Mouse (Mus musculus): ENCODE measurements around the gene Def8. TPM values are rescaled to one million over a fixed set of nuclear protein-coding genes. Genes with fewer than 3 reads are reported as not detected.
"Not testable (repeated sequence)": the region's sequence is repeated elsewhere in the genome, so short reads cannot be mapped to it uniquely, and the experiment has no call there.

The Def8 gene
- polyA plus RNA-seq, 1 experiment from 2014 or later: 36.4 TPM

DNA sequence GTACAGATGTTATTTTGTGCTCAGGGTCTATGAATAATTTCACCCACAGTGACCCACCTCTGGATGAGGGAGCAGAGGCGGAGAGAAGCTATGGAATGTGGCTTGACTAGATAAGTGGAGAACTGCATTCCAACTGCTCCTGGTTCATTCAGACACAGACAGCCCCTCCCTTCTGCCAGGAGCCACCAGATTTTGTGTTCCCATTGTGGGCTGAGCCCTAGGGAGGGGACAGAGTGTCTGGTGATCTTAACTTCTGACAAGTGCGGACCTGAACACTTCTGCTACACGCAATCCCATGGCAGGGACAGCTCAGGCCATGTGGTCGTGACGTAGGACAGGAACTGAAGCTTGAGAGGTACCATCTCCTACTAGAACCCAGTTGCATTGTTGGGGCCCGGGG, 23.5 kb downstream of the Def8 start:
- WGBS: 44% methylated on average over 6 of the region's 6 CpGs
- DNase-seq (ENCODE audit: low spot score): peak; percentile 80
- peaks cover 23% of the 10 kb centered on the region; the same call in 1 of the 2 replicates for H3K36me3 ChIP-seq
- no peaks in the 10 kb centered on the region for H3K27me3 ChIP-seq (ENCODE audit: insufficient read depth, poor library complexity, severe bottlenecking)
- no peaks in the 10 kb centered on the region for H3K9me3 ChIP-seq
- no peak overlapping the region for H3K4me3 ChIP-seq
- H3K27ac ChIP-seq: peak overlapping the region; percentile 60; the same call in 1 of the 2 replicates
- H3K4me1 ChIP-seq: peaks cover 42% of the 10 kb centered on the region

DNA sequence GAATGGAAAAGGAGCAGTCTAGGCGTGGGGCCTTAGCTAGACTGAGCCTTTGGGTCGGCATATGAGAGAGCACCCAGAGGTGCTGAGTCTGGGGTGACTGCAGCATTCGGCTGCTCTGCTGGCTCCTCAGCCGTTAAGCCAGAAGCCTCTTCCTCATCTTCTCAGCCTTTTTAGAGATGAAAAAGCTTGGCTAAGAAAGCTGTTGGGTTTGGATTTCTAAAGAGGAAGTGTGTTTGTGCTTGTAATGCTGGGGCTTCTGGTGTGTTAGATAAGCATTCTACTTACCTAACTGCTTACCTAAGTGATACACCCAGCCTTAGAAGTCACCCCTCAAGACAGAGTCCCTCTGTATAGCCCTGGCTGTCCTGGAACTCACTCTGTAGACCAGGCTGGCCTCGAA, 27.5 kb downstream of the Def8 start:
- Histone ChIP-seq H3K4me3 (no peak overlapping the region), H3K36me3 (peaks cover 60% of the 10 kb centered on the region), H3K9me3 (no peaks in the 10 kb centered on the region), H3K27ac (no peak overlapping the region), H3K27me3 (ENCODE audit: insufficient read depth, poor library complexity, severe bottlenecking) (no peaks in the 10 kb centered on the region), H3K4me1 (peaks cover 20% of the 10 kb centered on the region)
- DNase-seq (ENCODE audit: low spot score): no peak
- 85% methylated on average over 5 of the region's 5 CpGs for WGBS

DNA sequence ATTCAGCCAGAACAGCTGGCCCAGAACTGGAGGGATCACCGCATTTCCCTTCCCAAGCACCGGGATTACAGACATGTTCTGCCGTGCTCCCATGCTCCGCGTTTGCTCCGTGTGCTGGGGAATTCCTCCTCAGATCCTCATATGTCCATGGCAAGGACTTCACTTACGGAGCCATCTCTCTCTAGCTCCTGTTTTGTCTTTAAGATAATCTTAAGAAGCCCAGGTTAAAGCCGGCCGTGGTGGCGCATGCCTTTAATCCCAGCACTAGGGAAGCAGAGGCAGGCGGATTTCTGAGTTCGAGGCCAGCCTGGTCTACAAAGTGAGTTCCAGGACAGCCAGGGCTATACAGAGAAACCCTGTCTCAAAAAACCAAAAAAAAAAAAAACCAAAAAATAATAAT, 28.4 kb downstream of the Def8 start:
- not testable (repeated sequence) for H3K9me3 ChIP-seq; H3K27me3 ChIP-seq (ENCODE audit: insufficient read depth, poor library complexity, severe bottlenecking); H3K4me3 ChIP-seq; DNase-seq (ENCODE audit: low spot score); H3K27ac ChIP-seq
- peaks cover 10% of the 10 kb centered on the region for H3K4me1 ChIP-seq
- peaks cover 69% of the 10 kb centered on the region for H3K36me3 ChIP-seq
- 91% methylated on average over 12 of the region's 12 CpGs for WGBS

DNA sequence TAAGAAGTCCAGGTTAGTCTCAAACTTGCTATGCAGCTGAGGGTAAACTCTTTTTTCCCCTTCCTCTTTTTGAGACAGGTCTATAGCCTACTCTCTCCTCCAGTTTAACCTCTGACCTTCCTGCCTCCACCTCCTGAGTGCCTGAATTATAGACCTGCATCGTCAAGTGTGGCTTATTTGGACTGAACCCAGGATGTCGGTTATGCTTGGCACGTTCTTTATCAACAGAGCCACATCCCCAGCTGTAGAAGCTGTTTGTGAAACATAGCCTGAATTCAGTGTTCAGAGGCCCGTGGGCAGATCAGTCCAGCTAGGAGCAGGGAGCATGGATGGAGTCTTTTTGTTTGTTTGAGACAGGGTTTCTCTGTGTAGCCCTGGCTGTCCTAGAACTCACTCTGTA, 28.8 kb downstream of the Def8 start:
- Histone ChIP-seq H3K36me3 (peaks cover 73% of the 10 kb centered on the region), H3K4me1 (peaks cover 6% of the 10 kb centered on the region), H3K27ac (no peak overlapping the region), H3K27me3 (ENCODE audit: insufficient read depth, poor library complexity, severe bottlenecking) (no peaks in the 10 kb centered on the region), H3K4me3 (no peak overlapping the region), H3K9me3 (no peaks in the 10 kb centered on the region)
- no peak for DNase-seq (ENCODE audit: low spot score)
- WGBS: 86% methylated on average over 4 of the region's 4 CpGs

DNA sequence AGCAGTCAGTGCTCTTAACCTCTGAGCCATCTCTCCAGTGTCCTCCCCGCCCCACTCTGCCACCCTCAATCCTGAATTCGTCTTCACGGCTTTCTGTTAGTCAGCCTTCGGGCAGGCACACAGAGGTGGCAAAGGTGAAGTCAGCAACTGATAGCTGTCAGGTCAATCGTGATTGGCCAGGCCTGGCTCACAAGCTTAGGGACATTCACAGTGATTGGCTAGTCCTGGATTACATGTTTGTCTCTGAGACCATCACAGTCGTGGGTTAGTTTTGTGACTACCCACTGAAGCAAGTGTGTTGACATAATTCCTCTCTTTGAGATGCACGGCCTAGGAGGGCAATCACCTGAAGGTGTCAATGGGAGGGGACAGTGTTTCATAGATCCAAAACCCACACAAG, 30.0 kb downstream of the Def8 start:
- Histone ChIP-seq H3K27ac (no peak overlapping the region), H3K36me3 (peaks cover 85% of the 10 kb centered on the region), H3K27me3 (ENCODE audit: insufficient read depth, poor library complexity, severe bottlenecking) (no peaks in the 10 kb centered on the region), H3K9me3 (no peaks in the 10 kb centered on the region), H3K4me3 (no peak overlapping the region), H3K4me1 (no peaks in the 10 kb centered on the region)
- WGBS: 74% methylated on average over 7 of the region's 7 CpGs
- no peak for DNase-seq (ENCODE audit: low spot score)

DNA sequence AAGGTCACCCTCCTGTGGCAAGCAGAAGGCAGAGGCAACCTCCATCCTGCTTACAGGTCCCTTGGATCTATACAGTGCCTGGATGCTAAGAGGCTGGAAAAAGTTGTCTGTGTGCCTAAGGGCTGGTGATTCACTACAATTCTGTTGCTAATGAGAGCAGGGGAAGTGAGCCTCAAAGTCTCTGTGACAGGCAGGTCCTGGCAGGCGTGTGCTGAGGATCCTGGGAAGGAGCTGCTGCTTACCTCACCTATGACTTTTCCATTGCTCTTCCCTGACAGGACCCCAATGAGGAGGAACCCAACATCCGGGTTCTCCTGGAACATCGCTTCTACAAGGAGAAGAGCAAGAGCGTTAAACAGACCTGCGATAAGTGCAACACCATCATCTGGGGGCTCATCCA, 30.6 kb downstream of the Def8 start:
- Histone ChIP-seq H3K27me3 (ENCODE audit: insufficient read depth, poor library complexity, severe bottlenecking) (no peaks in the 10 kb centered on the region), H3K4me1 (no peaks in the 10 kb centered on the region), H3K36me3 (peaks cover 91% of the 10 kb centered on the region), H3K27ac (no peak overlapping the region), H3K9me3 (no peaks in the 10 kb centered on the region), H3K4me3 (no peak overlapping the region)
- 79% methylated on average over 5 of the region's 5 CpGs for WGBS
- no peak for DNase-seq (ENCODE audit: low spot score)

DNA sequence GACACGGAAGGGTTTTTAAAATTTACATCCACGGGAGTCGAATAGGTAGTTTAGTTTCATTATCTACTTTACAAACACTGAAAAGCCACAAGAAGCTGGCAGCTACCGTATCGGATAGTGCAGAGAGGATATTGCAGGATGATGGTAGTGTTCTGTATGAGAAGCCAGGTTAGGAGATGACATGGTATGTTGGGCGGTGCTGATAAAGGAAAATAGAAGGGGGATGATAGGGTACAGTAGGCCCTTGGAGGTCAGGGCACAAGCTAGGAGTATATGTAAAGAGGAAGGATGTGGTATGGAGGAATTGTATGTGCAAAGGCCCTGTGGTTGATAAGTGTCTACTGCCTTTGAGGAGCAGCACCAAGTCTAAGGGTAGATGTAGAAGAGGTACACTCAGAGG, 31.2 kb downstream of the Def8 start:
- no peaks in the 10 kb centered on the region for H3K27me3 ChIP-seq (ENCODE audit: insufficient read depth, poor library complexity, severe bottlenecking)

DNA sequence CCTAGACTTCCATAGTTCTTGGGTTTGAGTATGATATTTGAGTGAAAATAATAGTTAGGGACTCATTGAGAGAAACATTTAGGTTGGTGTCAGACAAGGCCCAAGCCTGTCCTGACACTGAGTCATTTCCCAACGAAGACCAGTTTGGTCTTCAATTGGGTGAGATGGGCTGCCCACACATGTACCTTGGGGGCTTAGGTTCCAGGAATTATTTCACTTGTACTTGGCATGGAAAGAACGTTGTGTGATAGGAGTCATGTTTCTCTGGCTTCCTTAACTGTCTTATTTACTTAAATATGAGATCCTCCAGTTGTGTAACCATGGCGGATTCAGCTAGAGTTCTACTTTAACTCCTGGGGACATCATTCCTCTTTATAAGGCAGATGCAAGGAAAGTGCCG, 40.3 kb downstream of the Def8 start:
- H3K4me3 ChIP-seq: no peak overlapping the region
- no peak overlapping the region for H3K27ac ChIP-seq
- DNase-seq (ENCODE audit: low spot score): no peak
- H3K27me3 ChIP-seq (ENCODE audit: insufficient read depth, poor library complexity, severe bottlenecking): no peaks in the 10 kb centered on the region
- WGBS: 86% methylated on average over 4 of the region's 4 CpGs
- H3K4me1 ChIP-seq: no peaks in the 10 kb centered on the region
- no peaks in the 10 kb centered on the region for H3K9me3 ChIP-seq
- H3K36me3 ChIP-seq: peaks cover 56% of the 10 kb centered on the region

More for the DNA sequence above, 31.2 kb downstream of the Def8 start:
- H3K27ac ChIP-seq: no peak overlapping the region
- DNase-seq (ENCODE audit: low spot score): no peak
- H3K9me3 ChIP-seq: no peaks in the 10 kb centered on the region
- peaks cover 91% of the 10 kb centered on the region for H3K36me3 ChIP-seq
- no peak overlapping the region for H3K4me3 ChIP-seq
- 89% methylated on average over 6 of the region's 6 CpGs for WGBS
- H3K4me1 ChIP-seq: no peaks in the 10 kb centered on the region

DNA sequence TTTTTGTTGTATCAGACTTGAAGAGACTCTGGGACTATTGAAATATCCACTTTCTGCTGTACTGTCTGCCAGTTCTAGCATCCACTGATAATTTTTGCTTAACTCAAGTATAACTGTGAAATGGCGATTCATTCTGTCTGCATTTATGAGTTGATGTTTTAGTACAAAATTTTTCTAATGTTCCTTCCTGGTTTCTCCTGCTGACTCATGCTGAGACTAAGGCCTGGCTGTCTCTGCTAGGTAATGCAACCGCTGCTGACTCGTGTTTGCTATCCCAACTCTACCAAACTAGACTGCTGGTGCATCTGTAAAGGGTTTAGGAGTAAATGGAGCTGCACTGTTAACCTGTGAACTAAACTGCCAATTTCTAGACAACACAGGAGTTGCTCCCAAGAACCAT, 44.1 kb downstream of the Def8 start:
- Histone ChIP-seq H3K27ac (no peak overlapping the region), H3K36me3 (peaks cover 18% of the 10 kb centered on the region), H3K4me3 (no peak overlapping the region), H3K9me3 (no peaks in the 10 kb centered on the region), H3K4me1 (no peaks in the 10 kb centered on the region), H3K27me3 (ENCODE audit: insufficient read depth, poor library complexity, severe bottlenecking) (no peaks in the 10 kb centered on the region; the same call in 1 of the 2 replicates)
- WGBS: 72% methylated on average over 3 of the region's 3 CpGs
- DNase-seq (ENCODE audit: low spot score): no peak

DNA sequence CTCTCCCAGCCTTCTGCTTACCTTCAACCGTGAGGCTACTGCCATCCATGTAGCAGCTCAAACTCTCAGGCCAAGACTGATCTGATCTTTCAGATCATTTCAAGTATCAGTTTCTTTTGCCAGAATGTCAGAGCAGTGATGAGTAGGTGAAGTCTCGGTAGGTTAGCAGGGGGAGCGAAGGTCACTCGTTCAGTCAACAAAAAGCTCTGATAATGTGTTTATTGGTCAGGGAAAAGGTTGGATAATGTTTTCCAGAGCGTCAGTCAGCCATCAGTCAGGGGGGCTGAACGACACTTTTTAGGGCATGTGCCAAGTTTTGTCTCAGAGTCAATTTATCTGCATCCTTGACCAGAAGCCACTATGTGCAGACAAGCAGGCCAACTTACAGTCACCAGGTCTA, 49.7 kb downstream of the Def8 start:
- H3K4me3 ChIP-seq; H3K9me3 ChIP-seq; H3K36me3 ChIP-seq; H3K27ac ChIP-seq; H3K27me3 ChIP-seq (ENCODE audit: insufficient read depth, poor library complexity, severe bottlenecking); DNase-seq (ENCODE audit: low spot score): not testable (repeated sequence)
- H3K4me1 ChIP-seq: peaks cover 15% of the 10 kb centered on the region
- 70% methylated on average over 6 of the region's 6 CpGs for WGBS

DNA sequence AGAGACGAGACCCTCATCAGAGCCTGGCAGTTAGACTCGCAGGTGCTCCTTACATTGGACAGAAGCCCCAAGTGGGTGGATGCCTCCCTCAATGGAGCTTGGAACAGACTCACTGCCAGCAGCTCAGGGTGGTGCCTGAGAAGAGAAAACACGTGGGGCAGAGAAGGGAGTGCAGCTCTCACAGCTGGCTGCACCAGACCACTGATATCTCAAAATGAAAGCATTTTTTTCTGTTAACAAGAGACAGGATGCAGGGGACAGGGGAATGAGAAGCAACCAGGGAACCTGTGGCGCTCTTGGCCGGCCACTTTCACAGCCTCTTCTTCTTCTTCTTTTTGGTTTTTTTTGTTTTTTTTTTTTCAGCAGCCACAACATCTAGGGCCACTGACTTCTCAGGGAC, 51.2 kb downstream of the Def8 start:
- H3K27me3 ChIP-seq (ENCODE audit: insufficient read depth, poor library complexity, severe bottlenecking); H3K36me3 ChIP-seq; DNase-seq (ENCODE audit: low spot score); H3K27ac ChIP-seq; H3K9me3 ChIP-seq; H3K4me3 ChIP-seq: not testable (repeated sequence)
- H3K4me1 ChIP-seq: peaks cover 26% of the 10 kb centered on the region
- 62% methylated on average over 5 of the region's 5 CpGs for WGBS

DNA sequence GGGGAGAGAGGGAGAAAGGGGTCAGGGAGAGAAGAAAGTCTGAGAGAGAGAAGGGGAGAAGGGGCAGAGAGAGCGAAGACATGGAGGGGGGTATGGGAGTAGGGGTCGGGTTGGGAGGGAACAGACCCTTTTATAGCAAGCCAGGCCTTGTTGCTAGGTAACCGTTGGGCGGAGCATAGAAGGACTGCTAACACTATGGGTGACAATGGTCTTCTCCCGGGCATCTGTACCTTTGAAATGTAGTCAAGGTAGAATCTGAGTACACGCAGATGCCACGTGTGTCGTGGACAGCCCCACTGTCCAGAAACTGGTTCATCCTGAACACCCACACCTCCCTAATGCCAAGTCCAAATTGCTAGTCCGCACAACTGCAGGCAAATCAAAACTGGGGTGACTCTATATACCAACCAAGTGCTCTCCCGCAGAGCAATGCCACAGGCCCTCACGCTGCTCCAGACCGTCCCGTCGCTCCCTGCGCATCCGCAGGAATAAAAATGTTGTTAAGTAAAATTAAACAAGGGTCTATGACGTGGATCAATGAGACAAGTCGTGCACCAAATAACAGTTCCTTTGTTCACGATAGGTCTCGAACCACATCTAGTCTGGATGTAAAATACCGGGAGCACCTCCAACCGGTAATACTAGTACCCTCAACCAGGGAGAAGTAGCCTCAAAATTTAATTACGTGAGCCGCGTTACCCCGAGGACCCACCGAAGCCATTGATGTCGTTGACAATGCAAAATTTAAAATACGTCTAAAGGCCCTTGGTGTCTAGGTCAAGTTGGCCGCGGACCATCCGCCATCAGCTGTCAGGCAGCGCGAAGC, 53.8 kb downstream of the Def8 start:
- peaks cover 23% of the 10 kb centered on the region for H3K36me3 ChIP-seq
- peaks cover 26% of the 10 kb centered on the region for H3K4me1 ChIP-seq
- peak overlapping the region; percentile 97 for H3K4me3 ChIP-seq
- no peak for DNase-seq (ENCODE audit: low spot score)
- H3K27ac ChIP-seq: peak overlapping the region; percentile 99
- no peaks in the 10 kb centered on the region for H3K9me3 ChIP-seq
- no peaks in the 10 kb centered on the region for H3K27me3 ChIP-seq (ENCODE audit: insufficient read depth, poor library complexity, severe bottlenecking)
- 12% methylated on average over 34 of the region's 34 CpGs for WGBS

DNA sequence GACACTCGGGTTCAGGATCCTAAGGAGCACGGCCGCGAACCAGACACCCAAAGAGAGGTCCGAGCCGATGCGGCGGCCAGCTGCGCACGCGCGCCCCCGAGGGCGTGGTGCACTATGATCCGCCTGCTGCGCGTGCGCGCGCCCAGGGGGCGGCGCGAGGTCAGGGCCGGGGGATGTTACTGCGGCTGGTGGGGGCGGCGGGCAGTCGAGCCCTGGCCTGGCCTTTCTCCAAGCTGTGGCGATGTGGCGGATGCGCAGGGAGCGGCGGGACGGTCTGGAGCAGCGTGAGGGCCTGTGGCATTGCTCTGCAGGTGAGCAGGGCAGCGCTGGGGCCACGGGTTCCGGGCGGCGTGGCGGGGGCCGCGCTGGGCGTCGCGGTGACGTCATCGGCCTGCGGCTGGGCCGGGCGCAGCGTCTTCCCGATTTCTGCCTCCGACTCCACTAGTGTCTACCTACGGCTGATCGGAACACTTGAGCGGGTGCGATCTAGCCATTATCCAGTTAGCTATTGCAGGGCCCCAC, 54.5 kb downstream of the Def8 start, which contains the start of gene Afg3l1:
Gene Afg3l1 (plus strand): TSS at position 167 of the 522 bp plus-strand sequence.
- under 1% methylated on average over 58 of the region's 58 CpGs for WGBS

More for the DNA sequence above, 54.5 kb downstream of the Def8 start, which contains the start of gene Afg3l1:
- DNase-seq (ENCODE audit: low spot score): peak; percentile 94
- H3K9me3 ChIP-seq: no peaks in the 10 kb centered on the region
- peaks cover 30% of the 10 kb centered on the region for H3K36me3 ChIP-seq
- H3K4me1 ChIP-seq: peaks cover 26% of the 10 kb centered on the region
- no peaks in the 10 kb centered on the region for H3K27me3 ChIP-seq (ENCODE audit: insufficient read depth, poor library complexity, severe bottlenecking)
- H3K27ac ChIP-seq: peak within 1 kb of the TSS; percentile 99
- H3K4me3 ChIP-seq: peak within 1 kb of the TSS; percentile 97
